Mouse (Mus musculus) naive thymus-derived CD4-positive, alpha-beta T cell, adult 2 months (primary cell): ENCODE results near the gene Rapgef2.

Experiments used
- DNase-seq: peaks from one replicate; pipeline ENCODE4 v3.0.0-alpha.2; 2011; ENCODE audit warnings: low read depth

The Rapgef2 gene

DNA sequence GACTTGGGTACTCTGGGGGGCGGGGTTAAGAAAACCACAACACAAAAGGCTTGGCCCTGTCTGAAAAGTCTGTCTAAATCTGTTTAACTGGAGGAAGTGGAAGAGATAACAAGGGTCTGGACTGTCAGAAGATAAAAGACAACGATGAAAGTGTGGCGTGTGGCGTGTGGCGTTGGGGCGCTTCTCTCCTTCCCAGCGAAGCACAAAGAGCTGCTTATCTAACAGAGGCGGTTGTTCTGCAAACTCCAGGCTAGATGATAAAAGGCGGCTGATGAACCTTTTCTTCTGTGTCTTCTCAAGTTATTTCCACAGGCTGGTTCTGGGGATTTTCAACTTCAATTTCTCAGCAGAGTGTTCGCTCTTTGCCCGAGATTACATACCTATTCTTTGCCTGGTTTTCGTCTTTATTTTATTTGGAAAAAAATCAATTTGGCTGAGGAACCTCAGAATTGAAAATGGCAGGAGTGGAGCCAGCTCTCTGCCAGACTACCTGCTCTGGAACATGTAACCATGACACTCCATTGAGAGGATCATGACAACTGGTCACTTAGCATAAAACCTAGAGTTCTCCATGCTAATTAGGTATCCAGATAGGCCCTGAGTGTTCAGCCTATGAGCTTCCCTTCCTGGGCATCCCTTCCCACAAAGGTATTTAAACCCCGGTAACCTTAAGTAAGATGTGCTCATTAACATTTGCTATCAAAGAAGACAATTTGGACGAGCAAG lies 258.0 kb downstream of the Rapgef2 start:
- DNase-seq = peak; percentile 13

DNA sequence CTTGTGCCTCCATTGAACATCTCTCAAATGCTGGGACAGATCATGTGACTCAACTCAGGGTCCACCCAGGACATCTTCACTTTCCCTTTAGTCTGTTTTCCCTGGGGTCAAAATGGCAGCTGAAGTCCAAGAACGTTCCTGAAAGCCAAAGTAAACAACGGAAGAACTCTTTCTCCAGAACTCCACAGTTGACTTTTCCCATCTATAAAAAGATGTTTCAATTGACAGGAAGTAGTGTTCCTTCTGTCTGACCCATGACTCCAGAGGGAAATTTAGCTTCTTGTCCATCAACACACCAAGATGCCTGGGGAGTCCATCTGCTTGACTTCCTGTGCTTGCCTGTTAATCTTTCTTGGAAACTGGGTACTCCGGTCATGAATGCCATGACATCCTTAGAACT lies 260.3 kb downstream of the Rapgef2 start:
- no peak for DNase-seq

DNA sequence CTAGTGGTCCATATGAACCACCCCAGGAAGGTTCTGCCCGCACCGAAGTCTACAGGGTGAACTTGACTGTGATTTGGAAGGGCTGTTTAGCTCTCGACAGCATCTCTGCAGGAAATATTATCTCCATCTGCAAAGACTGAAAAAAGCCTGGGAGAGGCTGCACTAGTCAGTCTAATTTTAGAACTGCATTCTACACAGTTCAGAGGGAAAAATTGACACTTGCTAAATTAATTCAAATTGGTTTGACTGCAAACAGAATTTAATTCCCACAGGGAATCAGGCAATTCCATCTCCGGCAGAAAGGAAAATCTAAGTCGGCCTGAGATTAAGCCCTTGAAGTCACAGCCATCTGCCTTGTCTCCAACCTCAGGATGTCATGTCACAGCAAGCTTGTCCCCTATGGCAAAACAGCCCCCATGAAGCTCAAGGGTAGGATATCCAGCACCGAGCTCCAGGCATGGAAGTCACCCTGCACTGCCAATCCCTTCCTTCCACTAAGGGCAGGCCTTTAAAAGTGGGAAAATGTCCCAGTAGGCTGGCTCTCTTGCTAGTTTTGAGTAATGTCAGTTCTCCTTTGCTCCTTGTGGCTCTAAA lies 262.5 kb downstream of the Rapgef2 start:
- no peak for DNase-seq

DNA sequence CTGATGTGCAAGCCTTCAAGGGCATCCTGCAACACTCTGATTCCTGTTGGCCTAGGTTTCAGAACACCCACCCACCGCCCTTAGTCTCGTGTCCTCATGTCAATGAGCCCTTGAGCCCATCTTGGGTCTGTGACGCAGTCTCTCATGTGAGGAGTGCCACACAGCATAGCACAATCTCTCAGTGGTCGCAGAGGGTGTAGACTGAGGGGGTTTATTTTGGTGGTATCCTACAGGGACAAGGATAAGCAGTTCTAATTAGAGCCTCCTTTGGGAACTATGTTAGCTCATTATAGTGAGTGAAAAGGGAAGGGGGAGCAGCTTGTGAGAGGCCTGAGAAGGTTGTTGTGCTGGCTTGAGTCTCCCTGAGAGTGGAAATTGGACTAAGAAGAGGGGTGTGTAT lies 263.6 kb downstream of the Rapgef2 start:
- DNase-seq = no peak

DNA sequence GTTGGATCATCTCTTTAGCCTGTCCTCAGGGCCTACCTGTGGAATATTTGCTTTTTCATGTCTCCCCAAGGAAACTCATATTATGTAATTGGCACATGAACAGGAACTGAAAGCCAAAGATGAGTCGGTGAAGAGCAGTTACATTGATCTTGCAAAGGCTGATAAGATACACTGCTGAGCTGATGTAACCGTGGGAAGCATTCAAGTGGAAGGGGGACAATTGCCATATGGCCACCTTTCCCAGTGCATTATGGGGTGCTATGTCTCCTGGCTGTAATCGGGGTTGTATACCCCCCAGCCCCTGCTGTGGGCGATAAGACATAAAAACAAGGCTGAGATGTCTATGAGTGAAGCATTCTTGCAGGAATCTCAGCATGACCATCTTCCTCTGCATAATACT lies 268.9 kb downstream of the Rapgef2 start:
- no peak for DNase-seq

- DNase-seq = no peak
These were observed 269.5 kb downstream of the Rapgef2 start for GRCm38 (mm10) chr3:79016830-79017229.

DNA sequence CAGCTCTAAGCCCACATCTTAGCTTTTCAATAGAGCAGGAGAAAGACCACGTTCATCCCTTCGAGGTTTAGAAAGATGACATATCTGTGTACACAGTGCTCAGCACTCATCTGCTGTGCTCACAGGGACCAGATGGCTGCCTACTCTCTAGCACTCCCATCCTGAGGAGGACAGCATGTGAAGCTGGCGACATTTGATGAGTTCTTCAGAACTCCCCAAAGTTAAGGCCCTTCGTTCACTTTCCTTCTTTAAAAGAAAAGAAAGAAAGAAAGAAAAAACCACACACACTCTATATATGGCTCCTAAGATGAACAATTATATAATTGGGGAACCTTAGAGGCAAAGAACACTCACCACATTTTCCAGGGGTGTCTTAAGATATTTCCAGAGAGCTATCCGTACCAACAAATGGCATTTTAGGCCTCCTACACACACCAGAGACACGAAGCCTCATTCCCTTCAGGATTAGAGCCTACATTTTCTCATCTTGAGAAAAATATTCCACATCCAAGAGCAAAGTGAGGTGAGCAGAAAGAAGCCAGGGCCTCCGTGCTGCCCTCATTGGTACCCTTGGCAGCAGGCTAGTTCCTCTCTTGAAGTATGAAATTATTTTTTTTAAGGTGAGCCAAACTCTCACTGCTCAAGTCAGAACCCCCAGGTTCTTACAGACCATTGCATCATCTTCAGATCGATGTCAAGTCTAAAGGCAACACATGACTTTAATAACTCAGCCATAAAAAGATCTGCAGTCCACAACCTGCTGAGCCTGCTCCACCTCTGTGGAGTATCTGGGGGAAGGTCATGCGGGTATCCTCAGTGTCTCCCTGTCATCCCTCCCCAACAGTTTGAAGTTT lies 270.5 kb downstream of the Rapgef2 start:
- no peak for DNase-seq
